Mouse (Mus musculus) E14TG2a.4 (cell line): Measurements from ENCODE around the gene Klhdc4.

Source experiments
- H3K27me3 ChIP-seq: 2 replicates; pipeline ENCODE4 v1.6.1; 2014; ENCODE audit warnings: low read length, control low read depth; ENCODE audit not compliant: insufficient read depth
- H3K36me3 ChIP-seq: 2 replicates; pipeline ENCODE4 v1.6.1; 2014; ENCODE audit warnings: low read length, control low read depth; ENCODE audit not compliant: insufficient read depth
- H3K4me1 ChIP-seq: replicated peaks from 2 replicates; pipeline ENCODE4 v1.6.1; 2014; ENCODE audit warnings: low read depth, low read length, control low read depth
- H3K4me3 ChIP-seq: replicated peaks from 2 replicates; pipeline ENCODE4 v1.5.1; 2014; ENCODE audit warnings: mild to moderate bottlenecking, low read length
- H3K9me3 ChIP-seq: 2 replicates; pipeline ENCODE4 v1.6.1; 2014; ENCODE audit warnings: low read length, control low read depth
- CTCF ChIP-seq: conservative IDR thresholded peaks from 2 replicates; pipeline ENCODE4 v1.5.1; 2014; ENCODE audit warnings: low read length
- NANOG ChIP-seq: IDR thresholded peaks from 2 replicates; pipeline ENCODE4 v1.6.1; 2014; ENCODE audit warnings: borderline replicate concordance, low read length, mixed read lengths
- POU5F1 ChIP-seq: IDR thresholded peaks from 2 replicates; pipeline ENCODE4 v1.6.1; 2014; ENCODE audit warnings: low read length, borderline replicate concordance

The Klhdc4 gene

GRCm38 (mm10) chr8:121827726-121828125, 1.6 kb downstream of the Klhdc4 start:
- TF ChIP-seq NANOG (no peak), POU5F1 (no peak), CTCF (no peak)
- Histone ChIP-seq H3K9me3 (no peaks in the 10 kb centered on the region), H3K36me3 (no peaks in the 10 kb centered on the region), H3K4me3 (peak overlapping the region; percentile 91), H3K4me1 (peaks cover 21% of the 10 kb centered on the region), H3K27me3 (peaks cover 4% of the 10 kb centered on the region; the same call in 1 of the 2 replicates)

- Histone ChIP-seq H3K9me3 (no peaks in the 10 kb centered on the region), H3K27me3 (no peaks in the 10 kb centered on the region), H3K4me3 (peak overlapping the region; percentile 73), H3K4me1 (peaks cover 34% of the 10 kb centered on the region), H3K36me3 (peaks cover 46% of the 10 kb centered on the region)
- TF ChIP-seq CTCF (no peak), POU5F1 (no peak), NANOG (no peak)
Observed at GRCm38 (mm10) chr8:121821770-121822169, 7.6 kb downstream of the Klhdc4 start.

GRCm38 (mm10) chr8:121821320-121821719, 8.0 kb downstream of the Klhdc4 start:
- Histone ChIP-seq H3K36me3 (peaks cover 47% of the 10 kb centered on the region), H3K27me3 (no peaks in the 10 kb centered on the region), H3K4me1 (peaks cover 39% of the 10 kb centered on the region), H3K4me3 (peak overlapping the region; percentile 73), H3K9me3 (no peaks in the 10 kb centered on the region)
- TF ChIP-seq POU5F1 (no peak), CTCF (no peak), NANOG (no peak)

GRCm38 (mm10) chr8:121820840-121821239, 8.5 kb downstream of the Klhdc4 start:
- Histone ChIP-seq H3K4me1 (peaks cover 43% of the 10 kb centered on the region), H3K27me3 (no peaks in the 10 kb centered on the region), H3K36me3 (peaks cover 52% of the 10 kb centered on the region), H3K9me3 (no peaks in the 10 kb centered on the region), H3K4me3 (no peak overlapping the region)
- no peak for TF ChIP-seq POU5F1
- no peak for TF ChIP-seq CTCF
- no peak for TF ChIP-seq NANOG

- Histone ChIP-seq H3K4me3 (no peak overlapping the region), H3K9me3 (no peaks in the 10 kb centered on the region), H3K27me3 (no peaks in the 10 kb centered on the region), H3K4me1 (peaks cover 64% of the 10 kb centered on the region), H3K36me3 (peaks cover 76% of the 10 kb centered on the region)
- TF ChIP-seq POU5F1: no peak
- no peak for TF ChIP-seq CTCF
- TF ChIP-seq NANOG: no peak
Observed at GRCm38 (mm10) chr8:121818226-121818625, 11.1 kb downstream of the Klhdc4 start.

GRCm38 (mm10) chr8:121811931-121812570, 17.3 kb downstream of the Klhdc4 start:
- Histone ChIP-seq H3K4me1 (peaks cover 49% of the 10 kb centered on the region), H3K27me3 (no peaks in the 10 kb centered on the region), H3K36me3 (peaks cover 83% of the 10 kb centered on the region), H3K4me3 (no peak overlapping the region), H3K9me3 (no peaks in the 10 kb centered on the region)
- no peak for TF ChIP-seq CTCF
- TF ChIP-seq NANOG: no peak
- no peak for TF ChIP-seq POU5F1

- peaks cover 84% of the 10 kb centered on the region for H3K36me3 ChIP-seq
- TF ChIP-seq NANOG (no peak), CTCF (no peak), POU5F1 (no peak)
- no peaks in the 10 kb centered on the region for H3K27me3 ChIP-seq
- H3K4me3 ChIP-seq: no peak overlapping the region
- H3K9me3 ChIP-seq: no peaks in the 10 kb centered on the region
- H3K4me1 ChIP-seq: peaks cover 44% of the 10 kb centered on the region
Observed at GRCm38 (mm10) chr8:121811502-121811901, 17.9 kb downstream of the Klhdc4 start.

- H3K4me1 ChIP-seq: peaks cover 33% of the 10 kb centered on the region
- H3K36me3 ChIP-seq: peaks cover 88% of the 10 kb centered on the region
- no peaks in the 10 kb centered on the region for H3K27me3 ChIP-seq
- H3K4me3 ChIP-seq: no peak overlapping the region
- no peak for TF ChIP-seq CTCF
- no peak for TF ChIP-seq NANOG
- no peak for TF ChIP-seq POU5F1
- no peaks in the 10 kb centered on the region for H3K9me3 ChIP-seq
Observed at GRCm38 (mm10) chr8:121809524-121810155, 19.7 kb downstream of the Klhdc4 start.

- peaks cover 88% of the 10 kb centered on the region for H3K36me3 ChIP-seq
- TF ChIP-seq POU5F1 (no peak), CTCF (peak; percentile 47)
- H3K4me3 ChIP-seq: no peak overlapping the region
- no peaks in the 10 kb centered on the region for H3K27me3 ChIP-seq
- no peaks in the 10 kb centered on the region for H3K9me3 ChIP-seq
- peaks cover 20% of the 10 kb centered on the region for H3K4me1 ChIP-seq
Observed at GRCm38 (mm10) chr8:121808032-121808431, 21.3 kb downstream of the Klhdc4 start.
